Mouse (Mus musculus): ENCODE measurements around the gene Trim24.

Gene Trim24

DNA sequence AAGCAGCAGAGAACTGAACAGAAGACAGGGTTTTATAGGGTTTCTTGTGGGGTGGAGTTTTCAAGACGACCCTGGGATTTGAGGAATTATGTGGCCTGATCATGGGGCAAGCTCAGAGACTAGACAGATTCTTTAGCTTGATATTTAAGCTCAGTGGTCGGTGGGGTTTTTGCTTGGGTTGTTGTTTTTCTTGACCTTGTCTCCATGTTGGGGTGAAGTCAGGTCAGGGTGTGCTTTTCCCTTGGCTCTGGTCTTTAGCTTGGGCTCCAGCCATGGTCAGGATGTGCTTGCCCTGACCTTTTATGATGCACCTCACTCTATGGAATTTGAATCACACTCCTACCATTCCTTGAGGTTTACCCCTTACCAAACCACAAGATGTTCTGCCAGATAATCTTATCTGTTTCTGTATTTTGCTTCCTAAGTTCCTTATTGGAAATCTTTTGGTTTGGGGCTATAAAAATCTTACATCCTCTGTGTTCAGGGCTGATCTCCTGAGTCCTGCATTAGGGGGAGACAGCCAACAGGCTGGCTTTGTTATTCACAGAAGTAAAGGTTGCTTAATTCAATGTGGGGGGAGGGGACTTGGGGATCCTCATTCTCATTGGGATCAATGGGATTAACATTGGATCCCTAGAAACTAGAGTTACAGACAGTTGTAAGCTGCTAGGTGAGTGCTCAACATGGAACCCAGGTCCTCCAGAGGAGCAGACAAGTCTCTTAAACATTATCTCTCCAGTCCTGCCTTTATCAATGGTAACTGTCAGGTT lies 6.5 kb upstream of the Trim24 start:
- DNase-seq, result no peak

DNA sequence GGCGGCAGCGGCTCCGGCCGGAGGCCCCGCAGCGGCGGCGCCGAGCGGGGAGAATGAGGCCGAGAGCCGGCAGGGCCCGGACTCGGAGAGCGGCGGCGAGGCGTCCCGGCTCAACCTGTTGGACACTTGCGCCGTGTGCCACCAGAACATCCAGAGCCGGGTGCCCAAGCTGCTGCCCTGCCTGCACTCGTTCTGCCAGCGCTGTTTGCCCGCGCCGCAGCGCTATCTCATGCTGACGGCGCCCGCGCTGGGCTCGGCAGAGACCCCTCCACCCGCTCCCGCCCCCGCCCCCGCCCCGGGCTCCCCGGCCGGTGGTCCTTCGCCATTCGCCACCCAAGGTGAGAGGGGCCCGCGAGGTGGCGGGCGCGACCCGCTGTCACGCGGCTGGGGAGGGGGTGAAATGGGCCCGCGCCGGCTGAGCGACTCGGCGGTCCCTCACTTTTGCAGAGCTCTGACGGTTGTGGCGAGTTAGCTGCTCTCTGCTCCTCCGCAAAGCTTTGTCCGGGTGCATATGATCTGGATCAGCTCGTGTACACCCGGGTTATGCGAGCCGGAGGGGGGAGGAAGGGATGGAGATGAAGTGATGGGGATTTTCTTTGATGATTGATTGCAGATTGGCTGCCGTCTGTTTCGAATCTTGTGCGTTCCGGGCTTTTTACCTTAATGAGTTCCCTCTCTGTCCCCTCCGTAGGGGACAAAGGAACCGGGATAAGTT lies 683 bp downstream of the Trim24 start:
- DNase-seq, result peak; percentile 36 to 46

DNA sequence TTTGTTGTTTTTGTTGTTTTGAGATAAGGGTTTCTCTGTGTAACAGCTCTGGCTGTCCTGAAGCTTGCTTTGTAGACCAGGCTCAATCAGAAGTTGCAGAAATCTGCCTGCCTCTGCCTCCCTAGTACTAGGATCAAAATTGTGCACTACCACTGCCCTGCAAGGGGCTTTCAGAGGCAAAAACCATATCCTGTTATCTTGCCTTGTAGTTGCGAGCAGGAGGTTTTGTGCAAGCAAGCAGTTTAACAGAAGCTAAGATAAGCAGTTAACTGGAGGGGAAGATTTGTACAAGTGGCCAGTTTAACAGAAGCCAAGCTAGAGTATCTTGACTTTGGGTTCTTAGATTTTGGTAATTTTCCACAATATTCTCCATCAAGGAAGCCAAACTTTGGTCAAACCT lies 2.2 kb downstream of the Trim24 start:
- DNase-seq, result no peak

DNA sequence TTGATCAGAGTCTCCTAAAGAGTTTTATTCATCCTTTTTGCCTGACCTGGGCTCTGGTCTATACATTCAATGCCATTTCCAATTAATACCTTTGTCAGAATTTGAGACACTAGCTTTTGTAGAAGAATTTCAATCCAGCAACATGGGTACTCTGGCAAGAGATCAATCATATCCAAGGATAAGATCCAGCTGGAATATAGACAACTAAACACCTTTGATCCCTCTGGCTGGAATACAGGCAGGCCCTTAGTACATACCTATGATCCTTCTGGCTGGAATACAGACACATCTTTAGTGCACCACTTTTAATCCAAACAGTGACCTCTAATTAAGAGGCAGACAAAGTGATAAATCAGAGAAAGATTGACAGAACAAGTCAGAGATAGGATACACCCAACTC lies 3.1 kb downstream of the Trim24 start:
- DNase-seq, result no peak

DNA sequence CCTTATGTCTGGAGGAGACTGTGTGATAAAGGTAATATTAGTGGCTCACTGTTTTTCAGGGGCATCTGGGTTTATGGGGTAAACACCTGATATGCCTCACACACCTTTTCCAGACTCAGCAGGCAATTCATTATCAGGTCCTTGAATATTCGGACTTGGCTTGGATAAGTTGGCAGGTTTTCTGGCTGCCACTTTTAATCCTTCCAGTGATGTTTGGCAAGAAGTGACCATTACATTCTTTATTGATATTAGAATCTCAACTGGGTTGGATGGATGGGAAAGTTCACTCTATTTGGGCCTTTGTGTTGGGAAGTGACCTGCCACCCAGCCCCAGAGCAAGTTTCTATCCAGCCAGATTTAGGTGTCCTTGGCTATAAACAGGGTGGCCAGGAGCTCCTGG lies 7.6 kb downstream of the Trim24 start:
- DNase-seq, result no peak

DNA sequence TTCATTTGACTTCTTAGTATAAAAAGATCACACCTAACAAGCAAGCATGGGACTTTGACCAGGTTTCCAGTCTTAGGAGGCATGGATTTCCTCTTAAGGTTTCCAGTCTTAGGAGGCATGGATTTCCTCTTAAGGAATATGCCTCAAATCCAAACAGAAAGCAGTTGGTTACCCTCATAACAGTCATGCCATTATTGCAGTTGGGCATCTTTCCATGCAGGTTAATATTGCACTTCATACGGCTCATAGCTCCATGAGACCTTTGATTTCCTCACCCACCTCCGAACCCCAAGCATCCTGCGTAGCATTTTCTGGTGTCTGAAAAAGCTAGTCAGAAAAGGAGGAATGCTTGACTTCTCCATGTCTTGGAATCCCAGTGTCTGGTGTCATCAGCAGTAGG lies 10.0 kb downstream of the Trim24 start:
- DNase-seq, result peak in 1 of 2 experiments; percentile 75

DNA sequence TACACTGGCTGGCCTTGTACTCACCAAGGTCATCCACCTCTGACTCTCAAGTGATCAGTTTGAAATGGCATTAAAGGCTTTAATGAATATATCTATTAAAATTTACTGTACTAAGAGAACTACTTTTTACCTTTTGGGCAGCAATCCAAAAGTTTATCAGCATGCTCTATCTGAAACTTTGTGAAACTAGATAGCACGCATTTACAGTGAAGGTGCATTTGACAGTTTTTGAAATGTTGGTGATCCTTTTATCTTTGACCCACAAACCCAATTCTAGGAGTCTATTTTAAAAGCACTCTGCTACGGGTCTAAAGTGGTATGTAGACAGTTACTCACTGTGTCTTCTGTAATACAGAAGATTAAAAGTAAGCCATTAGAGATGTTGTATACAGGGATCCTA lies 23.0 kb downstream of the Trim24 start:
- no peak for DNase-seq

DNA sequence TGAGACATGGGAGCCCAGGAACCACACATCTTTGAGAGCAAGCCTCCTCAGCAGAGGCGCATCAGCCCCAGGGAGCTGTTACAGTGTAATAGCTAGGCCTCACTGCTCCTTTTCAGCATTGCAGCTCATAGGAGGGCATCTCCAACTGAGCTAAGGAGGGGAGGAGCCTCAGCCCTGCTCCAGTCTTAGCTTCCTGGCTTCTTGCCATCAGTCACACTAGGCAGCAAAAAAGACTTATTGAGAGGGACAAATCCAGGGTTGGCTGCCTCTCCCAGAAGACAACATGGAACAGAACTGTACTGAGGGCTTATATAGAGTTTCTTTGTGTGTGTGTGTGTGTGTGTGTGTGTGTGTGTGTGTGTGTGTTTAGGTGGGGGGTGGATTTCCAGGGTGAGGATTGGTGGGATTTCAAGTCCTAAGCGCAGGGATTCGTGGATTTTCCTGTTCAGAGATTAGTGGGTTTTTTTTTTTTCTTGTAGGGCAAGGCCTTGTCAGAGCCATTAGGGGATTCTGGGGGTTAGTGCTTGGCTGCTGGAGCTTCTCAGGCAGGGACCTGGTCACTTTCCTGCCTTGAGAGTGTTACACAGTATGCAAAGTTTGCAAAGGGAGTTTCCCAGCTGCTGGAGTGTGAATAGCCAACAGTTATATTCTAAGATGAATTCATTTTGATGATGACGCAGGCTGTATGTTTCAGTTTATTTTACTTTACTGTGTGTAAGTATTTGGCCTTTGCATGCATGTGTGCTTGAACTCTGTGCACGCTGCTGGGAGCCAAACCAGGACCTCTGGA lies 25.2 kb downstream of the Trim24 start:
- DNase-seq, result peak; percentile 36 to 48

DNA sequence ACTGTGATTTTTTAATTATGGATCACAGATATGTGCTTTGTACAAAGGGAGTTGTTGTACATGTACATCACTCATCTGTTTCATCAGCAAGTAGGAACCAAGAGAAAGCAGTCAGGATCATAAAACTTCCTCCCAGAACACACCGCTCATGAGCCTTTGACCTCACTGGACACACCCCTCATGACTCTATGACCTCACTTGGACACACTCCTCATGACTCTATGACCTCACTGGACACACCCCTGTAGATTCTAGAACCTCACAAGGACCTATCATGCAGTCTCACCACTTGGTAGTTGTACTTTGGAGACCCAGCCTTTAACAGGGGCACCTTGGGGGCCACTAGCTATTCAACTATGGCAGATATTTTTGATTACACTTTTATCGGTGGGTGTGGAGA lies 29.6 kb downstream of the Trim24 start:
- DNase-seq, result no peak

DNA sequence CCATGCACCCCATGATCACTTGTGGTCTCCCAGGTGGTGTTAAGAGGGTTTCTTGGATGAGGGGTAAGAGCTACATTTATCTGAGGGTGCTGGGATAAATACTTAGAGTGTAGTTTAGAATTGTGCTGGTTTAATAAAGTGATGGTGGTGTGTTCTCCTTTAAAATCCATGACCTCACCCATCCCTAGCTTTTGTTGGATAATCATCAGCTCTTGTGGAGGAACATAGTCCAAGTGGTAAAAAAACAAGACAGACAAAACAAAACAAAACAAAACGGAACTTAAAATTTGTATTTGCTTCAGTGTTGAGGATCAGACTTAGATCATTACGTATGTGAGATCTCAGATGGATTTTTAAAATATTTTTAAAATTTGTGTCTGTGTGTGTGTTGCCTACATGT lies 31.2 kb downstream of the Trim24 start:
- DNase-seq, result no peak

DNA sequence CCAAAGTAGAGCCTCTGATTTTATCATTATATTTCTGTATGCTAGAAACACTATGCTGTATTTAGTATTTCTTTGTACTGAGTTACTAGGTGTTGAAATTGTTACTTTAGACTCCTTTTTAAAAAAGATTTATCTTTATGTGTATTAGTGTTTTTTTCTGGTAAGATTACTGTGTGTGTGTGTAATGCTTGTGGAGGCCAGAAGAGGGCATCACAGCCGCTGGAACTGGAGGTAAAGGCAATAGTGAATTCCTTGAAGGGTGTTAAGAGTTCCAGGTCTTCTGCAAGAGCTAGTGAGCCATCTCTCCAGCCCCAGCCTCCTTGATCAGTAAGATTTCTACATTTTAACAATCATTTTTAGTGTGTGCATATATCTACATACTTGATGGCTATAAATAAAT lies 33.2 kb downstream of the Trim24 start:
- DNase-seq, result no peak

DNA sequence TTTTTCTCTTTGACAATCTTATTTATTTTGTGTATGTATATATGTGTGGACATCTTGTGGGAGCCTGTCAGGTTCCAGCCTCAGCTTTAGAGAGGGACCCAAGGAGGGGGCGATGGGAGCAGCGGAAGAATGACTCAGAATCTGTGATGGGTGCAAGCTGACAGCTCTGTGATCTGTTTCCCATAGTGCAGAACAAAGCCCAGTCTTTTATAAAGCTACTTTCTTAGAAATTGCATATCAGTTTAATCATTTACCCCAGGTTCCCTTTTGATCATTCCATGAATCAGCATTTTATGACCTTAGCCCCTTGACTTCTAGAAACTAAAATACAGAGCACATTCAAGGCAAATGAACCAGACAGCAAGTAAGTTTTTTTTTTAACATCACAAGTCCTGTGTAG lies 42.9 kb downstream of the Trim24 start:
- peak in 1 of 2 experiments; percentile 51 for DNase-seq

DNA sequence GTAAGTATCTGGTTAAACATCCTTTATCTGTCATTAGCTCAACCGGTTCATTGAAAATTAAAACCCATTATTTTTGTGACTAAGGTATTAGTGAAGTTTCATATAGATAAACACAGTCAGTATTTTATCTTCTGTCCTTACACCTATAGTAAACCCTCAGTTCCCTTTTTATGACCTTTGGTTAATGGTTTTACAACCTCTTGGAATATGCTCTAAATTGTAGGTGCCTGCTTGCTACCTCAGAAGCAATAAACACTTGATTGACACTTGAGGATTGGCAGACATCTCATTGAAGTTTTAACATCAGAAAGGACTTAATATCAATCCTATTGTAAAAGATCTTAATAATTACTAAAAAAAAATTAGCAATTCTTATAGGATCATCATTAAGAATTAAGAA lies 54.5 kb downstream of the Trim24 start:
- no peak for DNase-seq

DNA sequence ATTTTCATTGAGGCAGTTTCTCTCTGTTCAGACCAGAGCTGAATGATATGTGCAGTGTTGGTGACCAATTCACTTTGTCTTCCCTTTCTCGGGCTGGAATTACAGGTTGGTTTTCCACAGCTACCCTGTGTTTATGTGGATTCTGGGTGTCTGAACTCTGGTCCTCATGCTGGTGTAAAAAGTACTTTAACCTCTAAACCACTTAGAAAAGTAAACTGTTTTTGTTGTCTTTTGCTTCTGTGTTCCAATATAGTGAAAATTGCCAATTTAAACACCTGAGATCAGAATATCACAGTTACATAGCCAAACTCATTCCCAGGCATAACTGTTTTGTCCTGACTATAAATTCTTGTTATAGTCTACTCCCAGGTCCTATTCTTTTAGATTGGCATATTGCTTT lies 56.1 kb downstream of the Trim24 start:
- DNase-seq, result no peak

DNA sequence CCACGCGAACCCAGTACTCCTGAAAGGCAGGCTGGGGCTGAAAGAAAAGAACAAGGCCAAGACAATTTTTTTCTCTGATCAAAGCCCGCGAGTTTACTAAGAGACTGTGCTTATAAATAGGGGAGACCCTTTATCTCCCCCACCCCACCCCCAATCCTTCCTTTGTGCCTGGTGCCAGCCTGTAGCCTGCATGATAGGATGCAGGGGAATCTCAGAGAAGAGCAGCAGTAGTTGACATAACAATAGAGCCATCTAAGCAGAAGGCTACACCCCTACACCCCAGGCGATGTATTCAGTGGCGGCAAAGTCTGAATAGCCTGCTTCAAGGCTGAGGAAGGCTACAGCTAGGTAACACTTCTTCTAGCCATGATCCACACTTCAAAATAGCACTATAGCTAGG lies 65.9 kb downstream of the Trim24 start:
- DNase-seq, result no peak

DNA sequence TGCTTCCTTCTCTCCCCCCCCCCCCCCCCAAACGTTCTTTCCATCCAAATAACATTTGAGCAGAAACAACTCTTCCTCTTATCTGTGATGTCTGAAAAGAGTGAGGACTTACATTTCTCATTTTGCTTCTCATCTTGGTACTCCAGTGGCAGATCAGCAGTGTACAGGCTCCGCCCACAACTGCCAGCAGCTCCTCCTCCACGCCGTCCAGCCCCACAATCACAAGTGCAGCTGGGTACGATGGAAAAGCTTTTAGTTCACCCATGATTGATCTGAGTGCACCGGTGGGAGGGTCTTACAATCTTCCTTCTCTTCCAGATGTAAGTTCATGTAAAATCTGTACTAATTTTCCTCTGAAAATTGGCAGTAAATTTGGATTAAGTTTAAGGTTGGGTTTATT lies 80.7 kb downstream of the Trim24 start:
- DNase-seq, result no peak

DNA sequence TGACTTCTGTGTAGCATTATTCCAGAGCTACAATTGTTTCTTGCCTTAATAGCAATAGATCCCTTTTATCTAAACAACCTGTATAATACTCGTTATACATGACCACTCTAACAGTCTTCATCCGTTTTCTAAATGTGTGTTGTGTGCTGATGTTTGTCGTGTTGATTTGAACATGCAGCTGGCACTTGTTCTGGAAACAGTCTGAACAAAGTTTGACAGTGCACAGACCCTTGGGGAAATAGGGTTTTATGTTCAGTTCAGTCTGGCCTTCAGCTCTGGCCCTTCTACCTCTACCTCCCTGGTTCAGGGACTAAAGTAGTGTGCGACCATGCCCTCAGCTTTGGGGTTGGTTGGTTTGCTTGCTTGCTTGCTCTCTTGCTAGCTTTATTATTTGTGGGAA lies 96.8 kb downstream of the Trim24 start:
- no peak for DNase-seq

DNA sequence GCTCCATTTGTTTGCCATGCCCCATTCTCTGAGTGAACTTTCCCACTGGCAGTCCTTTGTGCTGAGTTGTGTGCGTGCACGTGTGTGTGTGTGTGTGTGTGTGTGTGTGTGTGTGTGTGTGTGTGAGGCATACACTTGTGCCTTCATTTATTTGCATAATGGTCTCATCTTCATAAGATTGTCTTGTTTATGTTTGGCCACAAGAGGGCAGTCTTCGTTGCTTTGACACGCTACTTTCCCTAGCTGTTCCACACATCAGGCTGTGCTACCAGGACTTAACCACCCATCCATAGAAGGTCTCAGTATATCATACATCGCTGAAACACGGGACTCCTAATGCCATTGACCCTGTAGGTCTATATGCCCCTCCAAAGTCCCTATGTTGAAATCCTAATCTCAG lies 136.8 kb downstream of the Trim24 start:
- DNase-seq, result peak; percentile 22 to 35

DNA sequence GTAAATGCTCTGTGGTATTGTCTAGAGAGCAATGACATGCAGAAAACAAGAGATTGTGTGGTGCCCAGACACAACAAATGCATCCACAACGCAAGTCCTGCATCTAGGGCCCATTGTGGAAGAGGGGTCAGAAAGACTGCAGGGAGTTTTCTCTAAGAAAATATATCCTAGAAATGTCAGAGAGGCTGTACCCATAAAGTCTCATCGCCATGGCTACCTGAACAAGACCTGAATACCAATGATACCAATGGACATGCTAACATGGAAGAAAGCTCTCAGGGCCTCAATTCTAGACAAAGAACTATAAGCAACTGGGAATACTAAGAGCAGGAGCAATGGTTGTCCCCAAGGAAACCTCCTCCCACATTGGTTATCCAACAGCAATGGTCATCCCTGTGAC lies 142.2 kb downstream of the Trim24 start:
- no peak for DNase-seq
